Mouse (Mus musculus): ENCODE measurements around the gene Obp2a. TPM values are rescaled to one million over a fixed set of nuclear protein-coding genes. Genes with fewer than 3 reads are reported as not detected.
"Not testable (repeated sequence)": the region's sequence is repeated elsewhere in the genome, so short reads cannot be mapped to it uniquely, and the experiment has no call there.

The Obp2a gene
- 4.7 and 4.8 TPM in 2 replicates for total RNA-seq (2021)
- long read RNA-seq, experiment 1: 0 reads
- long read RNA-seq, experiment 2, partial matches to known transcripts: 3 of 5 reads
- long read RNA-seq, experiment 2, other reads (novel, unspliced or antisense): 0 of 5 reads

DNA sequence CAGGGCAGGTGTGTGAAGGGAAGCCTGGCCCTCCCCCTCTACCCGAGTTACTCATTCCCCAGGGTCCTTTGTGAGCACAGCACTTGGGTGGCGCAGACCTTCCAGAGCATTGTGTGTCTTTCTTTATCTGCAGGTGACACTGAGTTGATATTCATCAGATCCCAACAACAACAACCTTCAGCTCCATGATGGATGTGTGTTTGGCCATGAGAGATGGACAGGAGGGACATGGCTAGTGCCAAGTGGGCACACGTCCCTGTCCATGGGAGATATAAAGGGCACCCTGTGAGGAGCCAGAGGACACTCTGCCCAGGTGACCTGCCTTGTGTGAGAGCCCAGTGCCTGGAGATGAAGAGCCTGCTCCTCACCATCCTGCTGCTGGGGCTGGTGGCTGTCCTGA is at the start of gene Obp2a:
Gene Obp2a (plus strand): TSS at position 301 of the 400 bp plus-strand sequence.
- not testable (repeated sequence) for DNase-seq

DNA sequence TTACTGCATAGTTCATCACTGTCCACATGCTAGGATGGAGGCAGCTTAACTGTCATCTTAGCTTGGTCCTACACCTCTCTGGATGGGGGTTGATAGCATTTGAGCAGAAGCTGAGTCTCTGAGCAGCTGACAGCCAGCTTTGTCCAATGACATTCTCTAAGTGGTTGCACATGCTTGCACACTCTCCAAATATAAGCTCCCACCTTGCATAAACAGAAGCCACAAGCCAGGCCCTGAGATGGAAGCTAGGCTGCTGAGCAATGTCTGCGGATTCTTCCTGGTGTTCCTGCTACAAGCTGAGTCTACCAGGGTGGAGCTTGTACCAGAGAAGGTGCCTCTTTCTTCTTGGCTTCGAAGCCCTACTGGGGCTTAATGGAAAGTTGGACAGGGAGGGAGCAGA is 46.9 kb upstream of the Obp2a start, which contains the start of gene Lcn8:
Gene Lcn8 (plus strand): TSS at position 219 of the 400 bp plus-strand sequence.
- no peak for DNase-seq

DNA sequence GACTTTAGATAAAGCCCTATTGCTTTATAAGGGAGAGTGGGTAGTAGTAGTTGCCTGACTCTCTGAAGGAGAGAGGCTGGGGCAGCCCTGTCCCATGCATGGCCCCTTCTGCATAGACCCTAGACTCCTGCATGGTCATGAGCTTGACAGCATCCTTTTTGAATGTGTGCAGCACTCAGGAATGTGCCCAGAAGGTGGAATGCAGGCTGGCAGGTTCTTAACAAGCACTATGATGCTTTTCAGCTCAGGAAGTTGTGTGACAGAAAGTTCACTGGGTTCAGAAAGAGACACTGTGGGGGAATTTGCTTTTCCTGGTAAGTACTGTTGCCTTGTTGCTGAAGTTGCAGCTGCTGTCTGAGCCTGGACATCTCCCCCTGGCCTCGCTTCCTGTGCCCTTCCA is 45.3 kb upstream of the Obp2a start:
- no peak for DNase-seq

DNA sequence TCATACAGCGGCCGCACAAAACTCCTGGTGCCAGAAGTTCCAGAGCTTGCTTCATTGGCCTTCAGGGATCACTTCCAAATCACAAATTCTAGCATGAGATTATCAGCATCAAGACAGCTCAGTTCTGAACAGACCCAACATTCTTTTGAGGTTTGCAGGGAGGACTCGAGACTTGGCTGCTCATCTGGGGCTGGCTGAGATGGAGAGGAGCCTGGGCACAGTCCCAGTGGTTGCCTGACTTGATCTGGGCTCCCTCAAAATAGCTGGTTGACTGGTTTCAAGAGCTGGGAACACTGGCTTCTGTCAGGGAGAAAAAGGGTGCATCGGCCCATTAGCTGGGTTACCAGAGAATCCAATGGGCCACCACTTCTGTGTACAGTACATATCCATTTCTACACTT is 43.2 kb upstream of the Obp2a start:
- DNase-seq: no peak

DNA sequence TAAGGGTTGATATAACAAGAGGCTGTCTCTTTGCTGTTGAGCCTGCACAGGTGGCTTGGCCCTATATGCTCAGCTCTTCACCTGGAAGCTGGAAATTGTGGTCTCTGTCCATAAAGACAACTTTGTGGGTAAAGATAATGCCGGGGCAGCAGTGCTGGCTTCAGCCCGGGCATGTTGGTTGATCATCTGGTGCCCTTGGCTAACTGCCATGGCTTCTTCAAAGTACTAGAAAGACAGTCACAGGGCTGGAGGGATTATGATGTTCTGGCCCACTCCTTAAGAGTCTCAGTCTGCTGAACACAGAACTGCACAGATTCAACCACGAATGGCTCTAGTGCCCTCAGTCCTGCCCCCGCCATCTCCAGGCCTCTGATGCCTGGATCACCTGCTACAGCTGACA is 42.6 kb upstream of the Obp2a start:
- DNase-seq: peak; percentile 56

DNA sequence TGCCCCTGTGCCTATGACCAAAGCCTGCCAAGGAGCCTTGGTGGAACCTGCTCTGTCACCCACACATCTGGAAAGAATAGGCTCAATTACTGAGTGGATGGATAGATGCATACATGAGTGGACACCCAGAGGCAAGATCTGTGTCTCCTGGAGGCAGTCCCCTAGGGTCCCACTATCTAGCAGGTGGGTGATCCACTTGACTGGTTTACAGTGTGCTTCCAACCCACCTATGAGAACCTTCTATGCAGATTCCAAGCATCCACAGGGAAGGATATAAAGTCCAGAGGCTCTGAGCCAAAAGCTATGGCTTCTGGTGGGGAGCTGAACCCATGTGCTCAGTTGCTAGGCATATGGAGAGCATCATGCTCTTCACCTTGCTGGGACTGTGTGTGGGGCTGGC is 42.2 kb upstream of the Obp2a start, which contains the start of gene Lcn5:
Gene Lcn5 (plus strand): TSS at position 301 of the 400 bp plus-strand sequence.
- no peak for DNase-seq

DNA sequence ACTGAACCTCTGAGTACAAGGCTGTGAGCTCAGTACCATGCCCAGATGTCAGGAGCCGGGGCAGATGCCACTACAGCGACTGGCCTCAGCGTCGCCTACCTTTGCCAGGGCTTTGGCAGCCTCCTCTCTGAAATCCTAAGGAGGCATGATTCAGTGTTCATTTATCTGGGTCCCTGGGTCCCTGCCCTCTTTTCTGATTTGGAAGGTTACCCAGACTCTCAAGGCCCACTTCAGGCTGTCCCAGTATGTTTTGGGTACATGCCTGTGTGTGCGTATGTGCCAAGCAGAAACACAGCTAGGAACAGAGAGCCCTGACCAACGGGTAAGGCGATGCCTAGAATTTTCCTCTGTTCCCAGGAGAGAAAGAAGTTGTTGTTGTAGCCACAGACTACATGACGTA is 39.6 kb upstream of the Obp2a start:
- peak; percentile 23 for DNase-seq

DNA sequence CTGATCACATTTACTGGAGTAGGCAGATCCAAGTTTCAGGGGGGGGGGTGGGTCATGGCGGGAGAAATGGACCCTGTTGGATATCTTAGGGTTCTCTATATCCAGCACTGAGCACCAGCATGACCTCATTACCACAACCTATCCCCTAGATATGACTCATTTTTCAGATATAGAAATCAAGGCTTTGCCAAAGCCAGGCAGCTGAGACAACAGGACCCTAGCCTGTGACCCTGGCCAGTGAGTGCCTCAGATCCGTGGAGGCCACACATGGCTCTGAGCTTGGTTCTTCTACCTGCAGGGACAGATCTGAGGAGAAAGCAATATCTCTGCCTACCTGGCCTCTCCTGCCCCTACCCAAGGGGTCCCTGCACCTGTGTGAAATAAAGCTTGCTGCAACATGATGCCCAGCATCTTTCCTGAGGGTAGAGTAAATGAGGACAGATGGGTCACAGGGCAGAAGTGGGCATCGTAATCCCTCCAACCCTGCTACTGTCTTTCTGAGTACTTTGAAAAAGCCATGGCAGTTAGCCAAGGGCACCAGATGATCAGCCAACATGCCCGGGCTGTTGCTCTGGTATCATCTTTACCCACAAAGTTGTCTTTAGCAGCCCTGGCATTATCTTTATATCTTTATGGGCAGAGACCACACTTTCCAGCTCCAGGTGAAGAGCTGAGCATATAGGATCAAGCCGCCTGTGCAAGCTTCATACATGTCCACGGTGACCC is 38.4 kb upstream of the Obp2a start:
- peak; percentile 31 for DNase-seq

DNA sequence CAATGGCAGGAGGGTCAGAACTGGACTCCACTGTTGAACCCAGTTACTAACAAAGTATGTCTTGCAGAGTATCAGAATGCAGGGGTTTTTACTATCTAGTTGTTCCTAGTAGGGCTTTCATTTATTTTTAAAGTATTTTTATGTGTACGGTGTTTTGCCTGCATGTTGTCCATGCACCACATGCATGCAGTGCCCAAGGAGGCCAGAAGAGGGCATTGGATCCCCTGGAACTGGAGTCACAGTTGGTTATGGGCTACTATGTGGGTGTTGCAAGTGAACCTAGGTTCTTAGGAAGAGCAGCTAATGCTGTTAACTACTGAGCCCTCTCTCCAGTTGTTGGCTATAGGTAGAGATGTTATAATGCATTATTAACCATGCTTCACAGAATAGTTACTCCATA is 36.3 kb upstream of the Obp2a start:
- DNase-seq: peak; percentile 89

DNA sequence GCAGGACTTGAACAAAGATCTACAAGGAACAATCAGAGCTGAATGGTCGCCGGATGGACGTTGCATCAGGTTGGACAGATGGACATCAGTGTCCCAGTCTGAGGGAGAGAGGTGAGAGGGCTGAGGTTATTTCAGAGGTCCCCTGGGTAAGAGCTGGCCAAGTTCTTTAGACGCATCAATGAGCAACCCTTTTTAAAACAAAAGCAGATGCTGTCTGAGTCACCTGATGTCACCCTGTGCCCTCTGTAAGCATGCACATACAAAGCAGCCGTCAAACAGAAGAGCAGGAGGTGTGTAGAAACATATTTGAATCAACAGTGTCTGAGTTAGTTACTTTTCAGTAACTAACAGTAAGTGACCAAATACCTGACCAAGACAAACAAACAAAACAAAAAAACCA is 35.7 kb upstream of the Obp2a start:
- no peak for DNase-seq

DNA sequence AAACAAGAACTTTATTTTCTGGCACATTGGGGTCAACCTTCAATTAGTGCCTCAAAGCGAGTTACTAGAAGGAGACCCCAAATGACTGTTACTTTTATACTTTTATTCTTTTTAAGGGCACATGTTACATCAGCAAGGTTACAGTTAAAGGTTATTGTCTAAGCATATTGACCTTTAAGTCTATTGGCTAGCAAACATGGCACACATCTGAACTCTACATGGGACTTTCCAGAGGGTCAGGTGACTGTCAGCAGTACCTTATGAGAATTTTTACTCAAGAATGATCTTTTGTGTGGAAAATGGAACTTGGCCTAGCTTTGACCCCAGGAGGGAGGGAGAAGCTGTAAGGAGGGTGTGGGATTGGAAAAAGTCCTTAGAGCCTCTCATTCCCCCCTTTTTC is 33.3 kb upstream of the Obp2a start:
- no peak for DNase-seq

DNA sequence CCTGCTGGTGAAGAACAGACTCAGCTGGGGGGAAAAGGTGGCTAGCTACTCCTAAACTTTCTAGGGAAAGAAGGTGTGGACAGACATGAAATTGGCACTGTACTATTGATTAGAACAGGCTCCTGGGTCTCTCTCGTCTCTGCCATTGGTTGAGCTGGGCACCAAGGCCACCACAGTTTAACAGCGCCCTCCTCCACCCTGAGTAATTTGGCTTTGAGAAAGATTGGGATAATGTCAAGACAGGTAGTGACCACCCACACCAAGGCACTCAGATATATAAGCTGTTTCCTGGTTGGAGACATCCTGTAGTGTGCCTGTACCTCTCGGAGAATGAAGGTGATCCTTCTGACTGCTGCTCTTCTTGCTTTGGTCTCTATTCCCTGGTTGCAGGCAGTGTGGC is 23.4 kb upstream of the Obp2a start, which contains the start of gene Lcn6:
Gene Lcn6 (plus strand): TSS at position 301 of the 400 bp plus-strand sequence.
- no peak for DNase-seq

DNA sequence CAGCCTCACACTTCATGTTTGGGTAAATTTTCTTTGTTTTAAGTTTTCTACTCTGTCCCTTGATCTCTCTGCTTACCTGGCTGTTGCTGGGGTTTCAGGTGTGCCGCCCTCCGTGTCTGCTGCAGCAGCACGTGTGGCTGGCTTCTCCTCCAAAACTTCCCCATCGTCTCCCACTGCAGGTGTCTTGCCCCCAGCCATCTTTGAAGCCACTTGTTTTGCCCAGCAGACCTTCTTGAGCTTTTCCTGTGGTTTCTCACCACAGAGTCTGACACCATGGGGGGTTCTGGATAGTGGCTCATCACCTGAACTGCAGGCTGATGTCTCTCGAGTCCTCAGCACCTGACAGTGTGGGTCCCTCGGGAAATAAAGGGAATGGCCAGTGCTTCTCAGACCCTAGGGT is 20.3 kb upstream of the Obp2a start:
- DNase-seq: no peak

DNA sequence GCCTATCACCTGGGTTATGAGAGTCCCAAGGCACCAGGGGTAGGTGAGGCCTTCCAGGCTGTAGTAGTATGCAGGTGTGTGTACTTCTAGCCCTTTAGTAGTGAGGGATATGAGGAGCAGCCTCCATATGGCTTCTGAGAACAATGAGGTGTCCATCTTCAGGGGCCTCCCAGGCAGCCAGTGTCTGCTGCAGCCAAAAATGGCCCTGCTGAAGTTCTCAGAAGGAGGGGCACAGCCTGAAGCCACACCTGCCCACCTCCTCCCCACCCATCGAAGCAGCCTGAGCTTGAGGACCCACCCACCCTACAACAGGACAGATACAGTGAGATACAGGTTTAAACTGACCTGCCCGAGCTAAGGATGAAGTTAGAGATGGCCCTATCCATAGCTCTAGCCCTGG is 17.4 kb upstream of the Obp2a start, which contains the start of gene Lcn10:
Gene Lcn10 (plus strand): TSS at position 301 of the 400 bp plus-strand sequence.
- DNase-seq: no peak

DNA sequence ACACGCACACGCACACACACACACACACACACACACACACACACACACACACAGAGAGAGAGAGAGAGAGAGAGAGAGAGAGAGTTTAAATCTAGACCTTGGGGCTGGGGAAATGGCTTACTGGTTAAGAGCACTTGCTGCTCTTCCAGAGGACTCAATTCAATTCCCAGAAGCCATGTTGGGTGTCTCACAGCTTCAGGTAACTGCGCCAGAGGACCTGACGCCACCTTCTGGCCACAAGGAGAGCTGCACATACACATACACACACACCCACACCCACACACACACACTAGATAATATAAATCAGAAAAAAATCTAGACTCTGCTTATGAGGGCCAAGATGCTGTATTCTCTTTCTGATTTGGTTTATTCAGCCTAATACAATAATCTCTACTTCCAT is 12.9 kb upstream of the Obp2a start:
- no peak for DNase-seq

DNA sequence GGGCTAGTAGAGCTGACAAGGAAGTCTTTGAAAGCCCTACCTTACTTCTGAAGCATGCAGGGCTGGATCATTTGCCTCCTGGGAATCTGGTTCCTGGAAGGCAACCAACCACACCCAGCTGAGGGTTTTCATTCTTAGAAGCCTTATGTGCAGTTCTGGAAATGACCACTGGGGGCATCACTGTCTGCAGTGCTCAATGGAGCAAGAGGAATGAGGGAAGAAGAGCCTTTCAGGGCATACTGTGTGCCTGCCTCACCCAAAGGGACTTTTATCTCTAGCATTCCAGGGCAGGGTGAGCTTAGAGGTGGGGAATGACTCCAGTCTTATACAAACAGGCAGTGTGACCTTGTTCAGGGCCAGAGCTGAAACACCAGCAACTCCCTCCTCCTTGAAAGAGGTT is 5.2 kb upstream of the Obp2a start:
- DNase-seq: peak; percentile 79

DNA sequence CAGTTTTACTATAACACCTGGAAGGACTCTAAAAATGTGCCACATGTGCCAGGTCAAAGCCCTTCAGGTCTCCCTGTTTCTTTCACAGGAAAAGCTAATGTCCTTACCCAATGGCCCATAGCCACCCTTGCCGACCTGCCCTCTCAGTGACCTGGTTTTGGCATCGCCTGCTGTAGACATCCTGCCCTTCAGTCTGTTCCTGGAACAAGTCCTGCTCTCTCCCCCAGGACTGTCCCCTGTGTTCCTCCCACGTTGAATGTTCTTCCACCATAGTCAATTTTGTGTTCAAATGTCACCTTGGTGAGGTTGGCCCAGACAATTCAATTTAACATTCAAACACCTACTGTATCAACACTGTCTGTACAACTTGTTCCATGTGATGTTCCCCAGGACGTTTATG is 2.9 kb upstream of the Obp2a start:
- DNase-seq: peak; percentile 52

DNA sequence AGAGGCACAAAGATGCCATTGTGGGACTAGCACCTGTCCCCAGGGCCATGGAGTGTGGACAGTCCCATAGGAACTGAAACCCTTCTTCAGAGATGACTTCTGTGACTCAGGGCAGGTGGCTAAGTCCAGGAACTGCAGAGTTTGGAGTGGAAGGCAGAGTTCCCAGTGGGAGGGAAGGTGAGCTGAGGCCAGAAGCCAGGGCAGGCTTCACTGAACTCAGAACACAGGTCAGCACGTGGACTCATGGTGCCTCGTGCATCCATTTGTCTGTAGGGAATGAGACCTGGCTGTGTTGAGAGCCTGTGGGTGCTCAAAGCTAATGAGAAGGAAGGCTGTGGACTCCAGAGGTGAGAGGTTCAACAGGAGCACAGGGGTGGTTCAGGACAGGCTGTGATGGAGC is 1.1 kb upstream of the Obp2a start:
- DNase-seq: no peak

DNA sequence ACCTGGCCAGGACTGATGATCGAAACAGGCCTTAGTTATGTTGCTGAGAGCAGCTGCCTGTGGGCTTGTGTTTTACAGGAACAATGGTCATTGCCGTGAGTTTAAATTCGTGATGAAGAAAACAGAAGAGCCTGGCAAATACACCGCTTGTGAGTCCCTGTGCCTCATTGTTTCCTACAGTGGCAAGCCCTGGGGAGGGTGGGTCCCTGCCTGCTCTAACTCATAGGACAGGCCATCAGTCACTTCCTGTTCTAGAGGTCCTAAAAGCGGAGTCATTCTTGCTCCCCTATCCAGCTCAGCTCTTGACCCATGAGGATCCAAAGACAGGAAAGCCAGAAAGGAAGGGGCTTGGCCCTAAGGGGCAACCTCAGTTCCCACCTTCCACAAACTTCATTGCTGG is 1.2 kb downstream of the Obp2a start:
- DNase-seq: no peak

DNA sequence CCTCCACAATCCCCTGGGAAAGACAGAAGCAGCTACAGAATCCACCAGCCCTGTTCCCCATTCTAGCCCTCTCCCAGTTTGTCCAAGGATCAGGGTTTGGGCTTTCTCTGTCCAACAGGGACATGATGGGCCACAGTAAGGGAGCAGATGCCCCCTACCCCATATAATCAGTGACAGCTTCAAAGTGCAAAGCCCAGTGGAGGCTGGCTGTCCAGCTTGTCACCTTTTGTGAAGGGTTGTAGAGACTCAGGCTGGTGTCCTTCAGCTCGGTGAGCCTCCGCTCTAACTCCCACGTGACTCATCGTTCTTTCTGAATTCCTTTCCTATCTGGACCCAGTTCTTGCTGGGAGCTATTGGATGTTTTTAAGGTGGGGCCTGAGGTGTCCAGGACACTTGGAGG is 3.9 kb downstream of the Obp2a start:
- peak; percentile 33 for DNase-seq

DNA sequence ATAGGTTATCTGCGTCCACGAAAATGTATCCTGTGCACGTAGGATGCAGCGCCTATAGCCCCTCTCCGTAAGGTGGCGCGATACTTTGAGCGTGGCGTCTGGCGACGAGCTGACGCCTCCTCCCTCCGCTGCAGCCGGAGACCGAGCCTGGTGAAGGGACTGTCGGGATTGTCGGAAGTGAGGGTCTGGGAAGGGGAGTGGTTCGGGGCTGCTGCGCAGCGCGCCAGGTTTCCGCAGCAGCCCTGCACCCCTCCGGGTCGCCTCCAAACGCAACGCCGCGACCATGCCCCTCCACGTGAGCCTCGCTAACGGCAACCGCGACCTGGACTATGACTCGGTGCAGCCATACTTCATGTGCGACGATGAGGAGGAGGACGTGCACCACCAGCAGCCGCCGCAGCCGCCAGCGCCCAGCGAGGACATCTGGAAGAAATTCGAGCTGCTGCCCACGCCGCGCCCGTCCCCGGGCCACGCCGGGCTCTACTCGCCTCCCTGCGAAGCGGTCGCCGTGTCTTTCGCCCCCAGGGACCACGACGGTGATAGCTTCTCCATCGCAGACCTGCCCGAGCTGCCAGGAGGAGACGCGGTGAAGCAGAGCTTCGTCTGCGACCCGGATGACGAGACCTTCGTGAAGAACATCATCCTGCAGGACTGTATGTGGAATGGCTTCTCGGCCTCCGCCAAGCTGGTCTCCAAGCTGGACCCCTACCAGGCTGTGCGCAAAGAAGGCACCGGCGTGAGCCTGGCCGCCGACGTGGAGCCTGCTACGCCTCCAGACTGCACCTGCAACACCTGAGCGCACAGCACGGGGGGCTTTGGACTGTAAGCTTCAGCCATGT is 7.0 kb downstream of the Obp2a start, which contains the start of gene Bmyc:
Gene Bmyc (plus strand): TSS at position 97 of the 839 bp plus-strand sequence.
- peak; percentile 90 for DNase-seq

DNA sequence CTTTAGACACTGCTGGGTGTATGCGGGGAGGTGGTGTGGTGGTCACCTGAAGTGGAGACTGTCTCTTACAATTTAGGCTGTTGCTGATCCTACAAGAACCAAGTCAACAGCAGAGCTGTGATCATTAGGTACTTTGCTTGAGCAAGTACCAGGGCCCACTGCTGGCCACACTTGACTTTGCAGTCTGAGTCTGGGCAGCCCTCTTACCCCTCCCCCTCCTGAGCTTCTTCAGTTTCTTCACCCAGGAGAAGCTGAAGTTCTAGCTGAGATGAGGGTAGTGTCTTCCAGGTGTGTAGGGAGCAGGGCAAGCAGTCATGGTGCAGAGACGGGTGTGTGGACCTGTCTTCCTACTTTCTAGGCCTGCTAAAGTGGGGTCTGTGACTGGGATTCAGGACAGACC is 8.3 kb downstream of the Obp2a start:
- DNase-seq: peak; percentile 72

DNA sequence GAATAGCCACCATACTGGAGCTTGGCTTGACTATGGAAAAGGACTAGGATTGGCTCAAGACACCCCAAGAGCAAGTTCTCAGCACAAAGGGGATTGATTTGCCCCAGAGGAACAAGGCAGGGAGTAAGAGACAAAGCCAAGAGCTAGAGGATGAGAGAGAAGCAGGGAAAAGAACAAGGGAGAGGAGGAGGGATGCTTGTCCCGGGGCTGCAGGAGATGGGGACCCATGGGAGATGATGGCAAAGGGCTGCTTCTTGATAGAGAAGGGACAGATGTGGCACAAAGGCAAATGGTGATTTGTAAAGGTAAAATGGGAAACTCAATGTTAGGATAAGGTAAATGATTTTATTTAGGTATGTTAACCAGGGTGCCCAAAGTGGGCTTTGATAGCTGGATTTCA is 9.2 kb downstream of the Obp2a start:
- not testable (repeated sequence) for DNase-seq

Measured in adrenal gland, postnatal 14 days (tissue).